Mouse (Mus musculus): ENCODE data around the gene Slc17a7.
"Not testable (repeated sequence)": the region's sequence is repeated elsewhere in the genome, so short reads cannot be mapped to it uniquely, and the experiment has no call there.

Slc17a7 gene

GRCm38 (mm10) chr7:45154096-45154992, 9.4 kb upstream of the Slc17a7 start, which contains the start of the genes Pih1d1 and Aldh16a1:
Gene Pih1d1, plus strand, starts transcription at chr7:45154303.
Gene Aldh16a1, minus strand, starts transcription at chr7:45154584.
- peak; percentile 91 for DNase-seq (ENCODE audit: low read depth, low spot score)

DNA sequence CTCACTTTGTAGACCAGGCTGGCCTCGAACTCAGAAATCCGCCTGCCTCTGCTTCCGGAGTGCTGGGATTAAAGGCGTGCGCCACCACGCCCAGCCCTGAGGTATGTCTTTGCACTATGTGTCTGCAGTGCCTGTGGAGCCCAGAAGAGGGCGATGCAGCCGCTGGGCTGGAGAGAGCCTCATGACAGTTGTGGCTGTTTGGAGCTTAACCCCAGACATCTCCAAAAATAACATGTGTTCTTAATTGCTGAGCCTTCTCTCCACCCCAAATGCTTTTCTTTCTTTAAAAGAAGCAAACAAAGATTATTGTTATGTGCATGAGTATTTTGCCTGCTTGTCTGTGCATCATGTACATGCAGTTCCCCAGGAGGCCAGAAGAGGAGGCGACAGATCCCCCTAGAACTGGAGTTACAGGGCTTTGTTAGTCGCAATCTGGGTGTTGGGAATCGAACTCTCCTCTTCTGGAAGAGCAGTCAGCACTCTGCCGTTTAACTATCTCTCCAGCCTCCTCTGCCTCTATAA, 8.7 kb upstream of the Slc17a7 start:
- no peak for DNase-seq (ENCODE audit: low read depth, low spot score)

DNA sequence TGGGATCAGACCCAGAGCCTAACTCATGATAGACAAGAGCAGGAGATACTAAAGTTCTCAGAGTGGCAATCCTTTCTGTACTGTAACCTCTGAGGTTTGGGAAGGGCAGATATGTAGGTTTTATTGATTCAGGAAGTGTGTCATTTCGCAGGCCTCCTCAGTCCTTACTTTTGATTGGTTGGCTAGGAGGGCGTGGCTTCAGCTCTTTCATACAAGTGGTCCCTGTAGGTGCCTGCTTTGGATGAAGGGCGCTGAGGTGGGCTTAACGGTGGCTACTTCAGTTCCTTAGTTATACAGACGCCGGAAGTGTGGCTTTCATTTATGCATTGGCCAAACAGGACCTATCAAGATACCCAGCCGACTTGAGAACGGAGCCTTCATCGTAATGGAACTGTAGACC, 8.2 kb upstream of the Slc17a7 start:
- DNase-seq (ENCODE audit: low read depth, low spot score): no peak

DNA sequence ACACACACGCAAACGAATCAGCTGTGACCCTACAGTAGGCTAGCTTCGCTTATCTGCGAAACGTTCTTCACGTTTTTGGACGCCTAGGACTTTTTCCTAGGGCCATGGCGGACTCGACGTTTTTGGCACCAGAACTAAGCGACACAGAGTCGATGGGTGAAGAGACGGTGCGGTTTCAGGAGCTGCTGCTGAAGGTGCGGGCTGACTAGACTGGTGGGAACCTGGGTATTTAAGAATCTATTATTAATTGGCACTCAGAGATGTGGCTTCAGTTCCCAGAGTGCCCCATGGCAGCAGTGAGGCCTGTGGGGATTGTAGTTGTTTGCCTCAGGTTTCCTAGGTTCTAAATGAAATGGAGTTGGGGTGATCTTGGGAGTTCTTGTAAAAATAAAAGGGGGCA, 7.5 kb upstream of the Slc17a7 start:
- no peak for DNase-seq (ENCODE audit: low read depth, low spot score)

DNA sequence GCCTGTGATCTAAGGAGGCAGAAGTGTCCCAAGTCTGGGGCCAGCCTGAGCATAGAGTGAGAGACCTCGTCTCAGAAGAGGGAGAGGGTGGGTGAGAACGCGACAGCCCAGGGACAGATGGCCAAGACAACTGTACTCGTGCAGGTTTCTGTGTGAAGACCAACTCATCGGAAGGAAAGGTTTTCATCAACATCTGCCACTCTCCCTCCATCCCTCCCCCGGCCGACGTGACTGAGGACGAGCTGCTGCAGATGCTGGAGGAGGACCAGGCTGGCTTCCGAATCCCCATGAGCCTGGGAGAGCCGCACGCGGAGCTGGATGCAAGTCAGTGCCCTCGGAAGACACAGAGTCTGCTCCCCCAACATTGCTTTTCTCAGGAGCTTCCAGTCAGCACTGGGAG, 6.3 kb upstream of the Slc17a7 start:
- no peak for DNase-seq (ENCODE audit: low read depth, low spot score)

DNA sequence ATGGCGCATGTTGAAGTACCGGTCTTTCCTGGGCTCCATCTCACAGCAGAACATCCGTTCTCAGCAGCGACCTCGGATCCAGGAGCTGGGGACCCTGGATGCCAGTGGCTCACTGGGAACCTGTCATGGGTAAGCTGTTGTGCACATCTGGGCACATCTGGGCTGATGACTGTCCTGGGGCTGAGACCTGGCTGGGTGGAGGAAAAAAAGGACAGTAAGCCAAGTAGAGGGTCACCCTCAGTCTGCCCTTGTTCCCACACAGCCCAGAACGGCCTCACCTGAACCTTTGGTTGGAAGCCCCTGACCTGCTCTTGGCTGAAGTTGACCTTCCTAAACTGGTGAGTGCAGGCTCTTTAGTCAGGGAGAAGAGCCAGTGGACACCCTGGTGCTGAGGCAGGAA, 4.8 kb upstream of the Slc17a7 start:
- DNase-seq (ENCODE audit: low read depth, low spot score): no peak

DNA sequence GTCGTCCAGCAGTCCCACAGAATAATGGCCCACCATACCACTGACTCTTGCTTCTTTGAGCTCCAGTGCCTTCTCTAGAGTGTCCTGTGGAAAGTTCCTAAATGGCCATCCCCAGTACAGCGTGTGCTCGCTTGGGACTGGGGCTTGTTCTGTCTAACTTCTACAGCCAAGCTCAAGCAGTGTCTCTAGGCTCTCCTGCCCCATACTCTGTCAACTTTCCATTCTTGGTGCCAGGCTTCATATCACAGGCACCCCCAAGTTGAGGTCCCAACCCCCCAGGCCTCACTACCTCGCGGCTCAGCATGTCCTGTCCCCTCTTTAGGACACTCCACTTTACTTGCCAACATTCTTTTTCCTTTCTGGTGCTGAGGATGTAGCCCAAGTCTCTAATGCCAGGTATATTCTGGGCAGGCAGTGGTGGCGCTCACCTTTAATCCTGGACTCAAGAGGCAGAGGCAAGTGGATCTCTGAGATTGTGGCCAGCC, 3.4 kb upstream of the Slc17a7 start:
- no peak for DNase-seq (ENCODE audit: low read depth, low spot score)

- DNase-seq (ENCODE audit: low read depth, low spot score): no peak
Measured at GRCm38 (mm10) chr7:45160866-45161265, 2.9 kb upstream of the Slc17a7 start.

GRCm38 (mm10) chr7:45161612-45162473, 1.9 kb upstream of the Slc17a7 start:
- DNase-seq (ENCODE audit: low read depth, low spot score): peak; percentile 74

- DNase-seq (ENCODE audit: low read depth, low spot score): no peak
Measured at GRCm38 (mm10) chr7:45162551-45162950, 1.2 kb upstream of the Slc17a7 start.

DNA sequence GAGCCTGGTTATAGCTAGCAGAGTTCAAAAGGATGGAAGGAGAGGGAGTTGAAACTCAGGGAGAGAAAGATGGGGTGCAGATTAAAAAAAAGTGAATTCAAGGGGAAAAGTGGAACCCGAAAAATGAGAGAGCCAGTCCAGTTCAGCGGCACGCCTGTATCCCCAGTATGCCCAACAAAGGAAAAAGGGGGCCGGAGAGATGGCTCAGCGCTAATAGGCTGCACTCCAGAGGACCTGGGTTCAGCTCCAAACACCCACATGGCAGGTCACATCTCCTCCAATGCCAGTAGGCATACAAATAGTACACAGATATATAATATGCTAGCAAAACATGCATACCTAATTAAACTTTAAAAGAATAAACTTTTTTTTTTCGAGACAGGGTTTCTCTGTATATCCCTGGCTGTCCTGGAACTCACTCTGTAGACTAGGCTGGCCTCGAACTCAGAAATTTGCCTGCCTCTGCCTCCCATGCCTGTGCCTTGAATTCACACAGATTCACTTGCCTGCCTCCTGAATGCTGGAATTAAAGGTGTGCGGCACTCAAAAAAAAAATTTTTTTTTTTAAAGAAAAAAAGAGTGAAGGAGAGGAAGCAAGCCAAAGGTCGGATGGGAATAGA, 643 bp upstream of the Slc17a7 start:
- no peak for DNase-seq (ENCODE audit: low read depth, low spot score)

GRCm38 (mm10) chr7:45164833-45165232, 1.1 kb downstream of the Slc17a7 start:
- no peak for DNase-seq (ENCODE audit: low read depth, low spot score)

GRCm38 (mm10) chr7:45165701-45166100, 2.0 kb downstream of the Slc17a7 start:
- DNase-seq (ENCODE audit: low read depth, low spot score): no peak

DNA sequence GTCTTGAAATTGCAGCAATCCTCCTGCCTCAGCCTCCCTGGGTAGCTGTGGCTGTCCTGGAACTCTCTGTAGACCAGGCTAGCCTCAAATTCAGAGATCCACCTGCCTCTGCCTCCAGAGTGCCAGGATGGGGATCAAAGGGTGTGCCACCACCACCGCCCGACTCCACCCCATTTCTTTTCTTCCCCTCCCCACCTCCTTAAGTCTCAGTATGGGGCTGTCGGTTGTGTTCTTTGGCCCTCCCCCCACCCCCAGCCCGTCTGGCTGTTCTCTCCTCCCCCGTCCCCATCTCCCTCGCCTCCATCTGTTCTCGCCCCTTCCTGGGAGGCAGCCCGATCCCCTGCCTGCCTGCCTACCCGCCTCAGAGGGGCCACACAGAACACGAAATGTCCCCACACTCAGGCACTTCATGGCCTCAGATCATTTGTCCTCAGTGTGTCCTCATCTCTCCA, 3.2 kb downstream of the Slc17a7 start:
- no peak for DNase-seq (ENCODE audit: low read depth, low spot score)

- no peak for DNase-seq (ENCODE audit: low read depth, low spot score)
Measured at GRCm38 (mm10) chr7:45167761-45168445, 4.2 kb downstream of the Slc17a7 start.

DNA sequence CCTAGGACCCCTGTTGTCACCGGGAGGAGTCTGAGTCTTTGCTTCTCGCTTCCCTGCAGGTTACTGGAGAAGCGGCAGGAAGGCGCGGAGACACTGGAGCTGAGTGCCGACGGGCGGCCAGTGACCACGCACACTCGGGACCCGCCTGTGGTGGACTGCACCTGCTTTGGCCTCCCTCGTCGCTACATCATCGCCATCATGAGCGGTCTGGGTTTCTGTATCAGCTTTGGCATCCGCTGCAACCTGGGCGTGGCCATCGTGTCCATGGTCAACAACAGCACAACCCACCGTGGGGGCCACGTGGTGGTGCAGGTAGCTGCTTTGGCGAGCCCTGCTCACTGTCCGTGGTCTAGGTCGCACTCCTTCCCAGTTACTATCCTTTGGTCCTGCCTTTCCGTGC, 4.9 kb downstream of the Slc17a7 start:
- no peak for DNase-seq (ENCODE audit: low read depth, low spot score)

GRCm38 (mm10) chr7:45169495-45169894, 5.7 kb downstream of the Slc17a7 start:
- no peak for DNase-seq (ENCODE audit: low read depth, low spot score)

- no peak for DNase-seq (ENCODE audit: low read depth, low spot score)
Measured at GRCm38 (mm10) chr7:45172974-45173373, 9.2 kb downstream of the Slc17a7 start.

DNA sequence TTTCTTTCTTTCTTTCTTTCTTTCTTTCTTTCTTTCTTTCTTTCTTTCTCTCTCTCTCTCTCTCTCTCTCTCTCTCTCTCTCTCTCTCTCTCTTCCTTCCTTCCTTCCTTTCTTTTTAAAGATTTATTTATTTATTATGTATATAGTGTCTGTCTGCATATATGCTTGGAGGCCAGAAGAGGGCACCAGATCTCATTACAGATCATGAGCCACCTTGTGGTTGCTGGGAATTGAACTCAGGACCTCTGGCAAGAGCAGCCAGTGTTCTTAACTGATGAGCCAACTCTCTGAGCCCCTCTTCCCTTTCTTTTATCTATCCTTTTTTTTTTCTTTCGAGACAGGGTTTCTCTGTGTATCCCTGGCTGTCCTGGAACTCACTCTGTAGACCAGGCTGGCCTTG, 10.0 kb downstream of the Slc17a7 start:
- not testable (repeated sequence) for DNase-seq (ENCODE audit: low read depth, low spot score)

DNA sequence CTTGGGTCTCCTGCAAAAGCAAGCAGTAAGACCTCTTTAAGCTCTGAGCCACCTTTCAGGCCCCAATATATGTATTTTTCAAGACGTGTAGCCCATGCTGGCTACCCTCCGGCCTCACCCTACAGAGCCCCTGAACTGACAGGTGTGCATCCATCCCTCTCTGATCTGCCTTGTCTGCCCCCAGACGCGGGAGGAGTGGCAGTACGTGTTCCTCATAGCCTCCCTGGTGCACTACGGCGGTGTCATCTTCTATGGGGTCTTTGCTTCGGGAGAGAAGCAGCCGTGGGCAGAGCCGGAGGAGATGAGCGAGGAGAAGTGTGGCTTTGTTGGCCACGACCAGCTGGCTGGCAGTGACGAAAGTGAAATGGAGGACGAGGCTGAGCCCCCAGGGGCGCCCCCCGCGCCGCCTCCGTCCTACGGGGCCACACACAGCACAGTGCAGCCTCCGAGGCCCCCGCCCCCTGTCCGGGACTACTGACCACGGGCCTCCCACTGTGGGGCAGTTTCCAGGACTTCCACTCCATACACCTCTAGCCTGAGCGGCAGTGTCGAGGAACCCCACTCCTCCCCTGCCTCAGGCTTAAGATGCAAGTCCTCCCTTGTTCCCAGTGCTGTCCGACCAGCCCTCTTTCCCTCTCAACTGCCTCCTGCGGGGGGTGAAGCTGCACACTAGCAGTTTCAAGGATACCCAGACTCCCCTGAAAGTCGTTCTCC, 11.0 kb downstream of the Slc17a7 start:
- DNase-seq (ENCODE audit: low read depth, low spot score): no peak
